Mouse (Mus musculus) T-helper 17 cell (primary cell): ENCODE data around the gene Kcnn1.

Experiments
- in situ Hi-C, 2 experiments: fragments of 300-600 bp; cut with MboI, MseI; formaldehyde crosslinking; loops; 1 replicate in 1 of 2; 2 replicates in 1 of 2; pipeline ENCODE4 v1.15.1; 2025; ENCODE audit warnings: high pct_unique_total_duplicates in 2 of 2

Gene Kcnn1

DNA sequence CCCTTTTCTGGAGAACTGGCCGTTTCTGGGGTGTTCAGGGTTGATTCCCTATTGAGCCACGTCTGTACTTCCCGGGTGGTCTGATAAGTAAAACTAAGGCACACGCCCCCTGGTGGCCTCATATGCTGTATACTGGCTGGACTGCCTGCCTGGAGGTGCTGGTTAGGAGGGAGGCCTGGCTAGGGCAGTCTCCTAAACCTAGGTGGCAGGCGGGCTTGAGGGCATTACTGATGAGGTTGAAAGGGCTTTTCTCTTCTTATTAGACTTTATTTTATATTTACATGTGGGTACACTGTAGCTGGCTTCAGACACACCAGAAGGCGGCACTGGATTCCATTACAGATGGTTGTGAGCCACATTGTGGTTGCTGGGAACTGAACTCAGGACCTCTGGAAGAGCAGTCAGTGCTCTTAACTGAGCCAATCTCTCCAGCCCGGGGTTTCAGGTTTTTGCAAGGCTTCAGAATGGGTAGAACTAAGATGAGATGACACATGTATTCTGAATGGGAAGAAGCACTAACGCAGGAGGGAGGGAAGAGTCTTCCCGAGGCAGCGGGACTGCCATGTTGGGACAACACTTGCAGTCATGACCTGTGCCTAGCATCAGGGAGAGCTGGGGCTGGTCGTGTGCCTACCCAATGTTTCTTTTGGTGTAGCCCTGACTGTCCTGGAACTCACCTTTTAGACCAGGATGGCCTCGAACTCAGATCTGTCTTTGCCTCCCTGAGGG, 30.8 kb upstream of the Kcnn1 start:
- in situ Hi-C loops, result no loop called here

GRCm38 (mm10) chr8:70892896-70893655, 30.0 kb upstream of the Kcnn1 start:
- in situ Hi-C loops, result no loop called here

DNA sequence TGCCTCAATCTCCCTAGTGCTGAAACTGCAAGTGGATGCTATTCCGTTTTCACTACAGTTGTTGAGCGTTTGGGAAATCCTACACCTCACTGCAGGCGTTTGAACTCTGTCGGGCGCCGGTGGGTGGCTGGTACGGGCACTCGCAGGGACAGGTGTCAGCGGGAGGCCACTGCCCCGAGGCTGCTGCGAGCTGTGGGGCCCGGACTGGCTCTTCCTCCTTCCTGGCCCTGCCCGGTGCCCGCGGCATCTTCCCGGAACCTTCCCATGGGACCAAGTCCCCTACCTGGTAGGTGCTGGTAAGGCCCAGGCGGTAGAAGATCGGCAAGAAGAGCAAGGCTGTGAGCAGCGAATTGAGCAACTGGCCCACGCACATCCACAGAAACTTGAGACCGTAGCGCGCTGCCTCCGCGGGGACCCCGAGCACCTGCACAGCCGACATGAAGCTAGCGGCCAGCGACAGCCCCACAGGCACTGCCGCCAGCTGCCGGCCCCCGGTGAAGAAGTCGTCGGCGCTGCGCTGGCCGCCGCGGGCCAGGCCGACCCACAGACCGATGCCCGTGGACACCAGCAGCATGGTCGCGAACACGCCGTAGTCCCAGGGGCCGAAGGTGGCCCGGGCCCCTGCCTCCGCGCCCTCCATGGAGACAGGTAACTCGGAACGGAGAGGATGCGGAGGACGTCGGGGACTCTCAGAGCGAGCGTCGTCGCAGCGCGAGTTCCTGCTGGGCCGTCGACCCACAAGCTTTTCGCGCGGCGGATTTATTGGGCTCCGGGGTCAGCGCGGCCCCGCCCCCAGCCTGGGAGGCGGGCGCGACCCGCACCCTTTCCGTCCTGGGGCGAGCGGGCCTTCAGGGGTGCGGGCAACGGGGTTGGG, 29.2 kb upstream of the Kcnn1 start, which contains the start of gene Slc5a5:
Gene Slc5a5 (minus strand): TSS at position 736 of the 874 bp plus-strand sequence.
- in situ Hi-C loops, result no loop called here

- in situ Hi-C loops, result no loop called here
Observed at GRCm38 (mm10) chr8:70891356-70891755, 28.3 kb upstream of the Kcnn1 start.

- in situ Hi-C loops, result no loop called here
Observed at GRCm38 (mm10) chr8:70890656-70891055, 27.6 kb upstream of the Kcnn1 start.

GRCm38 (mm10) chr8:70887669-70888068, 24.6 kb upstream of the Kcnn1 start:
- in situ Hi-C loops, result no loop called here

DNA sequence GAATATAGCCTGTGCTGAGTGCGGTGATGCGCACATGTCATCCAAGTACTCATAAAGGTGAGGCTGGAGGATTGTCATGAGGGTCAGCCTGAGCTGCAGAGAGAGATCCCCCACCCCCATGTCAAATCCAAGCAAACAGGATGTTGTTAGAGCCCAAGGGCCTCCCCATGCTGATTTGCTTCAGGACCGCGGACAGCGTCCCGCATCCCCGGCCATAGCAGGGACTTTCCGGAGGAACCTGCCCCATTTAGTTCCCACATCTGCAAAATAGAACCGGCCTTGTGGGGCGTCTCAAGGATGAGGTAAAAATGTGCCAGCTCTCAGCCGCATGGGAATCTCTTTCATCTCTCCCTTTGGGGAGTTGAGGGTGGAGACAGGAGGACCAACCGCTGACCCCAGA, 22.6 kb upstream of the Kcnn1 start:
- in situ Hi-C loops, result no loop called here

GRCm38 (mm10) chr8:70884683-70885082, 21.6 kb upstream of the Kcnn1 start:
- in situ Hi-C loops, result no loop called here

DNA sequence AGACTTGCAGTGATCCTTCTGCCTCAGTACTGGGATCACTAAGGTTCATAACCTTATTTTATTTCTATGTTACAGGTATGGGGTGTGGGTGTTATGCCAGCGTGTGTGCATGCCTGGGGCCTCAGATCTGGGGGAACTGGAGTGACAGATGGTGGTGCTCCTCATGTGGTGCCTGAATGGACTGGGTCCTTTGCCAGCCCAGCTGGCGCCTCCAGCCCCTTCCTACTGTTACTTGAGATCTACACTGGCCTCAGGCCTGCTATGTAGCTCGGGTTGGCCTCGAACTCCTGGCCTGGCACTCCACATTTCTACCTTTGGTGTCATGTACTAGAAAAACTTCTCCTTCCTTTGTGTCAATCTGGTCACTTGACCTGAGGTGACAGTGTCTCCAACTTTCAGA, 21.1 kb upstream of the Kcnn1 start:
- in situ Hi-C loops, result no loop called here

DNA sequence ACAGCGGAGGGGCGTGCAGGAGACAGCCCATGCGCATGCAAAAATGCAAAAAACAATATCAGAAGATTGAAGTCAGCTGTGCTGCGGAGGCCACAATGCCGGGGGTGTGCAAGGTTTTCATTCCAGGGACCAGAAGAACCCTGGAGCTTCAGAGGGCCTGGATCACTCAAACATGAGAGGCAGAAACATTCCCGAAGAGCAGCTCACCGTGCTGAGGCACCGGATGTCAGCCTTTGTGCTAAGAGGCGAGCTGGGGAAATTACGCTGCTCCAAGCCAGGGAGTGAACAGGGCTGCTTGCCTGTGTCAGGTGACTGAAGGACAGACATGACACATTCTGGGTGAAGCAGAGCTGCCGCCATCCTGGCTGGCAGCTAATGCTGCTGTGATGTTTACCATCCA, 17.5 kb upstream of the Kcnn1 start:
- in situ Hi-C loops, result no loop called here

DNA sequence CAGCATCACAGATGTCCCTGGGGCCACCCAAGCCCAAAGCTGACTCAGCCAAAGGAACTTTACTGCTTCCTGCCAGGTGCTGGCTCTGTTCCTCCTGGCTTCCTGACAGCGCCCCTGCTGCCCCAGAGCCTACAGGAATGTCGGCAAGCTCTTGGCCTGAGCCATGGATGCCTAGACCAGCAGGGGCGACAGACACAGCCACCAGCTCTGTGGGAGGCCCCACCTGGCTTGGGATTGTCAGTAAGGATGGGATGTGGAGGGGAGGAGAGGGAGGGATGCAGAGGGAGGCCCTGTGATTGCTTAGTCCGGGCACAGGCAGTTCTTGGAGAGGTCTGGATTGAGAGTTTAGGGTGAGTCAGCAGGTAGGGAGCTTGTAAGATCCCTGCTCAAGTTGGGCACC, 17.1 kb upstream of the Kcnn1 start:
- in situ Hi-C loops, result no loop called here

DNA sequence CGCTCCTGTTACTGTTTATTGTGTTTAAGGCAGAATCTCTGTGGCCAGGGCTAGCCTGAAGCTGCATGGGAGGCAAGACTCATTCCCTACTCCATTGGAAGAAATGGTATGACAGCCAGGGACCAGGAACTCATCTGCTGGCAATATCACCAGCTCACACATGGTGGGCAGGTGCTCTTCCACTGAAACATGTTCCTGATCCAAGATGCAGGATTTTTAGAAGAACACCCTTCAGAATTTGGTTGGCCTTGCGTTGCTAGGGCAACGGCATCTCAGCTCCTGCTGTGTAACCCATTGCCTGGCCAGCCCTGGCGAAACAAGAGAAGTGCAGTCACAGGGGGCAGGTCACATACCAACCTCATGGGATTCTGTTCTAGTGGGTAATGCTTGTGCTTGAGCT, 16.4 kb upstream of the Kcnn1 start:
- in situ Hi-C loops, result no loop called here

GRCm38 (mm10) chr8:70878178-70878577, 15.1 kb upstream of the Kcnn1 start:
- in situ Hi-C loops, result no loop called here

DNA sequence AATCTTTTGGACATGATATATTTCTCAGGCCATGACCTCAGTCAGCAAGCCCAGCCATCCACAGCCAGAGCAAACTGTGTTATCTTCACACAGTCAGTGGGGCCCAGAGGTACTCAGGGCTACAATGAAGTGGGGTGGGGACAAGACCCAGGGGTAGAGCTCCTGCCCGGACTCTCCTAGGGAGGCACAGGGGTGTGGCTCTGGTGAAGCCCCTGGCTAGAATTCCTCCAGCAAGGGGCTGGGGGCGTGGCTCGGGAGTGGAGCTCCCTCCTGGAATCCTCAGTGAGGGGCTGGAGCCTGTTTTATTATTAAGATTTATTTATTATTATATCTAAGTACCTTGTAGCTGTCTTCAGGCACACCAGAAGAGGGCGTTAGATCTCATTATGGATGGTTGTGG, 13.3 kb upstream of the Kcnn1 start:
- in situ Hi-C loops, result no loop called here

- in situ Hi-C loops, result no loop called here
Observed at GRCm38 (mm10) chr8:70874441-70874840, 11.4 kb upstream of the Kcnn1 start.

GRCm38 (mm10) chr8:70873364-70873985, 10.4 kb upstream of the Kcnn1 start, which contains the start of gene Ccdc124:
Ccdc124 (minus strand) TSS chr8:70873935.
- in situ Hi-C loops, result no loop called here

- in situ Hi-C loops, result no loop called here
Observed at GRCm38 (mm10) chr8:70872643-70873363, 9.7 kb upstream of the Kcnn1 start.

- in situ Hi-C loops, result no loop called here
Observed at GRCm38 (mm10) chr8:70871195-70871807, 8.2 kb upstream of the Kcnn1 start.

DNA sequence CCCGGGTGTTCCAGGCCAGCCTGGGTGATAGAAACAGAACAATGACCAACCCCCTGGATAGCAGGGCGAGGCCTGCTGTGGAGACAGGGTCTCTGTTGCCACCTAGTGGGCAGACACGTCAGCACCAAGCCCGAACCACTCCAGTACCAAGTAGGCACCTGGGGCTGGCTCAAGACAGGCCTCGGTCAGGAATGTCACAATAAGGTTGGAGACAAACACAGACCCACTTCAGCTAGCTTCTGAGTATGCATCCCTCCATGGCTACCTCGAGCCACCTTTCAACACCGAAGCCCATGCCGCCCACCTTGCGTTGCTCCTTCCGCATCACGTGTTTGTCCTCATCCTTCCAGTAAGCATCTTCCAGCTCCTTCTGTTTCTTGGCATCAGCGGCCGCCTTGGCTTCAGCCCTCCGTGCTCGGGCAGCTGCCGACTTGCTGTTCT, 6.6 kb upstream of the Kcnn1 start:
- in situ Hi-C loops, result no loop called here

- in situ Hi-C loops, result no loop called here
Observed at GRCm38 (mm10) chr8:70869199-70869571, 6.1 kb upstream of the Kcnn1 start.
